Mouse (Mus musculus) cortical plate, adult 2 months (tissue): ENCODE results near the gene Olfr235.

ENCODE experiments used
- CTCF ChIP-seq: fragments of 200-500 bp; IDR thresholded peaks from 2 replicates; pipeline ENCODE4 v1.5.1; 2011; ENCODE audit warnings: mild to moderate bottlenecking, control low read depth, low read length; ENCODE audit not compliant: insufficient read depth; ENCODE audit errors: extremely low read depth
- POLR2A ChIP-seq: fragments of 200-500 bp; IDR thresholded peaks from 2 replicates; pipeline ENCODE4 v1.6.1; 2011; ENCODE audit warnings: mild to moderate bottlenecking, low read length, control low read depth; ENCODE audit not compliant: insufficient read depth; ENCODE audit errors: extremely low read depth

DNA sequence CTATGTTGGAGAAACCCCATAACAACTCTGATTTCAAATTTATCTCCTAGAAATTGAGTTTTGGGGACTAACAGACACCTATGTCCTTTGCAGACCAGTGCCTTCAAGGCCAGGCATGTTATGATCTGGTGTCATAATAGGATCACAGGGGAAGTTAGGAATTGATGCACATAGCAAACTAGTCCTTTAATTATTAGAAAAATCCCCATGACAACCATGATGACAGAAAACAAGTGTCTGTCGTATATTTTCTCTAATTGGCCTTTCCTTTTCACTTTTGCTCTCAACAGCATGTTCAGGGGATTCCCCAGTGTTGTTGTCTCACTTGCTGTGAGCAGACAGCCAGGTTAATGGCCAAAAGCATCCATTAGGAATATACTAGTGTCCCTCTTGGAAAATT is at the start of gene Olfr235:
- TF ChIP-seq POLR2A (no peak), CTCF (no peak)
